Mouse (Mus musculus) heart, embryonic 14.5 days (tissue): ENCODE results near the gene Rac2. TPM values are rescaled to one million over a fixed set of nuclear protein-coding genes. Genes with fewer than 3 reads are reported as not detected.

Experiments
- ATAC-seq: fragments of 200-750 bp; cut with Nextera tagmentation; 2 replicates; pipeline ENCODE4 v1.8.0; 2017; ENCODE audit warnings: low read depth, moderate TSS enrichment; ENCODE audit not compliant: insufficient number of reproducible peaks, insufficient read depth, low FRiP score
- H3K27ac ChIP-seq, 2 experiments: fragments of 200-500 bp in 1 of 2; fragments of 300-500 bp in 1 of 2; sonication (generic) in 1 of 2; replicated peaks in 1 of 2; 2 replicates each; pipeline ENCODE4 v1.5.1; 2012 to 2014; ENCODE audit warnings: low read depth in 2 of 2, low read length in 2 of 2, control low read depth in 1 of 2, mild to moderate bottlenecking in 1 of 2, mixed read lengths in 1 of 2; ENCODE audit not compliant: control insufficient read depth in 1 of 2, insufficient read depth in 1 of 2
- H3K27me3 ChIP-seq: fragments of 300-500 bp; sonication (generic); 2 replicates; pipeline ENCODE4 v1.6.1; 2014; ENCODE audit warnings: mild to moderate bottlenecking, low read length, control low read depth; ENCODE audit not compliant: control insufficient read depth, insufficient read depth
- H3K36me3 ChIP-seq: fragments of 300-500 bp; sonication (generic); 2 replicates; pipeline ENCODE4 v1.6.1; 2014; ENCODE audit warnings: mild to moderate bottlenecking, control low read depth, low read length, mixed read lengths; ENCODE audit not compliant: control insufficient read depth, insufficient read depth
- H3K4me1 ChIP-seq, 2 experiments: fragments of 200-500 bp in 1 of 2; fragments of 300-500 bp in 1 of 2; sonication (generic) in 1 of 2; 2 replicates each; pipeline ENCODE4 v1.6.1; 2012 to 2014; ENCODE audit warnings: low read length in 2 of 2, control low read depth in 1 of 2, mixed read lengths in 1 of 2; ENCODE audit not compliant: control insufficient read depth in 2 of 2, insufficient read depth in 2 of 2
- H3K4me2 ChIP-seq: fragments of 300-500 bp; sonication (generic); 2 replicates; pipeline ENCODE4 v1.6.1; 2014; ENCODE audit warnings: mild to moderate bottlenecking, low read length
- H3K4me3 ChIP-seq, 2 experiments: fragments of 200-500 bp in 1 of 2; fragments of 300-500 bp in 1 of 2; sonication (generic) in 1 of 2; 2 replicates each; pipeline ENCODE4 v1.5.1; 2012 to 2014; ENCODE audit warnings: low read length in 2 of 2, mild to moderate bottlenecking in 2 of 2, control low read depth in 1 of 2, low read depth in 1 of 2, moderate library complexity in 1 of 2; ENCODE audit not compliant: control insufficient read depth in 1 of 2, insufficient read depth in 1 of 2
- H3K9ac ChIP-seq: fragments of 300-500 bp; sonication (generic); 2 replicates; pipeline ENCODE4 v1.6.1; 2014; ENCODE audit warnings: mild to moderate bottlenecking, low read length
- H3K9me3 ChIP-seq: fragments of 300-500 bp; sonication (generic); 2 replicates; pipeline ENCODE4 v1.6.1; 2016; ENCODE audit warnings: low read length, control low read depth; ENCODE audit not compliant: control insufficient read depth
- WGBS: fragments of 180-500 bp; shearing (Covaris S2); extraction: QIAGEN DNeasy Blood & Tissue Kit; methylation state at CpG from one replicate; pipeline ENCODE4 v1.1.7; 2014; 5-methylcytosine and 5-hydroxymethylcytosine counted together
- polyA plus RNA-seq: library from polyadenylated mRNA; unstranded; fragments of >200 nt; fragmentation: Nextera tagmentation; extraction: Ambion mirVana; gene quantifications from 2 replicates; pipeline ENCODE4 v1.2.1, GENCODE M21; 2014

Gene Rac2
- polyA plus RNA-seq, 1 experiment from 2014 or later, result 8.1 TPM

GRCm38 (mm10) chr15:78532566-78533345, 39.8 kb downstream of the Rac2 start:
- Histone ChIP-seq H3K9ac (peak overlapping the region; percentile 22; the same call in 1 of the 2 replicates), H3K27ac (no peak overlapping the region), H3K4me3 (no peak overlapping the region), H3K4me2 (no peak overlapping the region), H3K4me1 (peaks cover 23 to 37% of the 10 kb centered on the region in 2 experiments), H3K27me3 (peaks cover 2% of the 10 kb centered on the region; the same call in 1 of the 2 replicates), H3K36me3 (no peaks in the 10 kb centered on the region), H3K9me3 (no peaks in the 10 kb centered on the region)
- no peak for ATAC-seq
- 70% methylated on average over 10 of the region's 10 CpGs for WGBS

GRCm38 (mm10) chr15:78531901-78532469, 40.6 kb downstream of the Rac2 start:
- H3K36me3 ChIP-seq, result no peaks in the 10 kb centered on the region
- H3K4me1 ChIP-seq, result peaks cover 26 to 42% of the 10 kb centered on the region in 2 experiments
- H3K27me3 ChIP-seq, result peaks cover 2% of the 10 kb centered on the region; the same call in 1 of the 2 replicates
- H3K27ac ChIP-seq, result peak overlapping the region; percentile 92 to 94
- no peaks in the 10 kb centered on the region for H3K9me3 ChIP-seq
- ATAC-seq, result peak; percentile 77
- under 1% methylated on average over 25 of the region's 25 CpGs for WGBS
- H3K9ac ChIP-seq, result peak overlapping the region; percentile 73
- peak overlapping the region; percentile 56 for H3K4me2 ChIP-seq
- peak overlapping the region; percentile 25 to 36 for H3K4me3 ChIP-seq

GRCm38 (mm10) chr15:78531451-78531720, 41.2 kb downstream of the Rac2 start:
- Histone ChIP-seq H3K36me3 (0 out of 2 replicates have a peak, but pooled peaks cover 2% of the 10 kb centered on the region), H3K4me2 (peak overlapping the region; percentile 56), H3K4me3 (peak overlapping the region in 1 of 2 experiments; percentile 25; a peak in 3 of 4 replicates), H3K4me1 (peaks cover 26 to 42% of the 10 kb centered on the region in 2 experiments), H3K27me3 (peaks cover 2% of the 10 kb centered on the region; the same call in 1 of the 2 replicates), H3K27ac (peak overlapping the region; percentile 92 to 94), H3K9me3 (no peaks in the 10 kb centered on the region), H3K9ac (peak overlapping the region; percentile 73)
- WGBS, result 67% methylated on average over 4 of the region's 4 CpGs
- ATAC-seq, result no peak

GRCm38 (mm10) chr15:78530671-78531450, 41.7 kb downstream of the Rac2 start, which contains the start of gene C1qtnf6:
Gene C1qtnf6, minus strand, starts transcription at chr15:78531416.
- ATAC-seq, result no peak
- no peaks in the 10 kb centered on the region for H3K9me3 ChIP-seq
- H3K4me2 ChIP-seq, result peak within 1 kb of the TSS; percentile 56
- peak within 1 kb of the TSS; percentile 92 to 94 for H3K27ac ChIP-seq
- 0 out of 2 replicates have a peak, but pooled peaks cover 6% of the 10 kb centered on the region for H3K36me3 ChIP-seq
- H3K9ac ChIP-seq, result peak within 1 kb of the TSS; percentile 73
- WGBS, result 60% methylated on average over 17 of the region's 17 CpGs
- H3K27me3 ChIP-seq, result peaks cover 2% of the 10 kb centered on the region; the same call in 1 of the 2 replicates
- peak within 1 kb of the TSS; percentile 25 to 36 for H3K4me3 ChIP-seq
- H3K4me1 ChIP-seq, result peaks cover 26 to 42% of the 10 kb centered on the region in 2 experiments

- no peak for ATAC-seq
- Histone ChIP-seq H3K4me2 (peak overlapping the region; percentile 71), H3K9me3 (no peaks in the 10 kb centered on the region), H3K4me3 (no peak overlapping the region), H3K9ac (peak overlapping the region; percentile 73), H3K27ac (peak overlapping the region; percentile 69 to 94), H3K27me3 (peaks cover 2% of the 10 kb centered on the region; the same call in 1 of the 2 replicates), H3K36me3 (peaks cover 12% of the 10 kb centered on the region; the same call in 1 of the 2 replicates), H3K4me1 (peaks cover 26 to 42% of the 10 kb centered on the region in 2 experiments)
- 87% methylated on average over 3 of the region's 3 CpGs for WGBS
These were observed 42.4 kb downstream of the Rac2 start for GRCm38 (mm10) chr15:78530141-78530540.

GRCm38 (mm10) chr15:78529428-78529990, 43.1 kb downstream of the Rac2 start:
- Histone ChIP-seq H3K4me1 (peaks cover 26 to 42% of the 10 kb centered on the region in 2 experiments), H3K4me3 (peak overlapping the region; percentile 45 to 47), H3K27ac (peak overlapping the region; percentile 72 to 94), H3K27me3 (no peaks in the 10 kb centered on the region; the same call in 1 of the 2 replicates), H3K9me3 (no peaks in the 10 kb centered on the region), H3K4me2 (peak overlapping the region; percentile 71), H3K9ac (peak overlapping the region; percentile 73), H3K36me3 (peaks cover 12% of the 10 kb centered on the region; the same call in 1 of the 2 replicates)
- WGBS, result 4% methylated on average over 15 of the region's 15 CpGs
- peak; percentile 54 for ATAC-seq
